Mouse (Mus musculus): Measurements from ENCODE around the gene 4933402N22Rik.
"Not testable (repeated sequence)": the region's sequence is repeated elsewhere in the genome, so short reads cannot be mapped to it uniquely, and the experiment has no call there.

Gene 4933402N22Rik

DNA sequence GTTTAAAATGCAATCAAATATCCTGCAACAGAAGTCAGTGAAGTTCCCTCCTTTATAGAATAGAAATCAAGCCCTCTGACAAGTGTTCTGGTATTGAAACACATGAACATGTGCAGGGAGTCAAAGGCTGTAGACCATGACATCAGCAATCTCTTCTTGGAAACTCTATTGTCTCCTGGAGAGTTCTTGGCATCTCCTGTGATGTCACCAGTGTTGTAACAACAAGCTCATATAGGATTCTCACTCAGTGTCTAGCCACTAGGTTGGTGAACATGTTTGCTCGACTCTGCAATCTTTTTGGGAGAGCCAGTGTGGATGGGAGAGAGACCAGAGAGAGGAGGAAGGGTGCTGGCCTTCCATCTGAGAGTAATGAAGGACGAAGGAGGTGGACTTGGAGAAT, at the start of gene 4933402N22Rik:
4933402N22Rik (plus strand) TSS at position 301 of the 400 bp plus-strand sequence.
- not testable (repeated sequence) for DNase-seq (ENCODE audit: low spot score in 2 of 2)

DNA sequence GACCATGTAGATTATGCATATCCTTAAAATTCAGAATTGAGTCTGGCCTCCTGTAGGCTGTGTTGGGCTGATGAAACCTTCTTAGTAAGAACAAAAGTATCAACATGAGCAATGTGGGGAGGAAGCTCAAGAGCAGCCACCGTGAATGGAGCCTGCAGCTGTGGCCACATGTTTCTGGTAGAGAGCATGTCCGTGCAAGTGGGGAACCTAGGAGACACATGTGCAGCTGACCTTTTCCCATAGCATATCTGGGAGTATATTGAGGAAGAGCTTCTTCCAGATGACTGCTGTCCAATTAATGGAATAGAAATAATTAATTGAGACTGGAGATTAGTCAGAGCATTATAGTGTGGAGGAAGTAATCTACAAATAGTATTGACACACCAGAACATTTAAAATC, 5.9 kb downstream of the 4933402N22Rik start:
- not testable (repeated sequence) for DNase-seq (ENCODE audit: low spot score in 2 of 2)

Measured in frontal cortex, postnatal 10 days (tissue).